Mouse (Mus musculus) E14TG2a.4 (cell line): ENCODE measurements at regions not wholly inside any gene's neighbourhood (a gene's known extent, or its start where the extent isn't known, plus 50 kb on each side); places are given as distances from the start of the nearest gene placed in this dataset.

ENCODE experiments used
- CTCF ChIP-seq: conservative IDR thresholded peaks from 2 replicates; pipeline ENCODE4 v1.5.1; 2014; ENCODE audit warnings: low read length
- NANOG ChIP-seq: IDR thresholded peaks from 2 replicates; pipeline ENCODE4 v1.6.1; 2014; ENCODE audit warnings: borderline replicate concordance, low read length, mixed read lengths
- POU5F1 ChIP-seq: IDR thresholded peaks from 2 replicates; pipeline ENCODE4 v1.6.1; 2014; ENCODE audit warnings: low read length, borderline replicate concordance

GRCm38 (mm10) chr1:41026943-41027342, 221.5 kb downstream of the Tmem182 start:
- no peak for TF ChIP-seq CTCF
- TF ChIP-seq NANOG = no peak
- no peak for TF ChIP-seq POU5F1
